ENCODE assay signal across 7 mouse cellular contexts in the genomic region with DNA sequence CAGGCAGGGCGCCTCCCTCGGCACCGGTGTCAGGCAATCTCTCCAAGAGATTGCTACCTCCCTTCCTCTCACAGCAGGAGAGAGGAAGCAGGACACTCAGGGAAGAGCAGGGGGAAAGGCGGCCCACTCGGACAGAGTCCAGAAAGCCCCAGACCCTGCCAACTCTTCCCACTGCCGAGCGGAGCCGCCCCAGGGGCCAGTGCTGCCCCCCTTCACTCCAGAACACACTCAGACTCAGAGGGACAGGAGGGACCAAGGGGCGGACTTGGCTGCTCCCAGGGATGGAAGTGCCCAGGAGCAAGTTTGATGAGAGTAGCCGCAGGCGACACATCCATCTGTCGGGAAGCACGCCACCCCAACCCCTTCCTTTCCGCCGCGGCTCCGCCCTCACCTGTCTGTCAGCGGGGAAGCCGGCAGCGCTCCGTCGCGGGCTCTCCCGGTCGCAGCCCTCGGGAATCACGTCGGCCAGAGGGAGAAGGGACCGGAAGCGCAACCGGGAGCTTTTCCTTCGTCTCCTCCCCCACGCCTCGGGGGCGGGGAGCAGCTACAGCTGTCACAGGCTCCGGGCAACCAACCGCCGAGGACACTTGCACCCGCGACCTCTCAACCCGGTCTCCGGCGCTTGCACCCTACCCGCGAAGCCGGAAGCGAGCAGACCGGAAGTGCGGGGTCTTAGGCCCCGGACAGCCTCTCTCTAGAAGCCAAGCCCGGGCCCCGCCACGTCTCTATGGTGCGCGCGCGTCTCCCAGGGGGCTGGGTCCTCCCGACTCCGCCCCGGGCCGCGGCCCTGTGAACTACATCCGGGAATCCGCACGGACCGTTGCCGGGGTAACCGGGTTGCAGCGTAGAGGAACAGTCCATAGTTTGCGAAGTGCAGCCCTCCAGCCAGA. TPM values are rescaled to one million over a fixed set of nuclear protein-coding genes. Genes with fewer than 3 reads are reported as not detected.
DNase-seq lines count a peak whose midpoint lies in the region; ATAC-seq lines count a peak whose summit lies in the region.

A gene (minus strand): TSS at position 603 of the 890 bp plus-strand sequence.

- H3K36me3 ChIP-seq in intestine, embryonic 15.5 days = no peaks in the 10 kb centered on the region
- H3K36me3 ChIP-seq in midbrain, embryonic 10.5 days = no peaks in the 10 kb centered on the region

- peak within 1 kb of the TSS; percentile 95 for H3K27ac ChIP-seq in intestine, embryonic 15.5 days
- H3K27ac ChIP-seq in midbrain, embryonic 10.5 days (replicated peaks) = peak within 1 kb of the TSS; percentile 90

- peaks cover 13% of the 10 kb centered on the region for H3K4me1 ChIP-seq in intestine, embryonic 15.5 days (replicated peaks)
- peaks cover 33% of the 10 kb centered on the region for H3K4me1 ChIP-seq in midbrain, embryonic 10.5 days

- H3K9me3 ChIP-seq in intestine, embryonic 15.5 days = no peaks in the 10 kb centered on the region
- H3K9me3 ChIP-seq in midbrain, embryonic 10.5 days (replicated peaks) = no peaks in the 10 kb centered on the region

- peak; percentile 97 for DNase-seq in adrenal gland, adult 18-20 months (ENCODE audit: low spot score in 2 of 2)
- DNase-seq in embryo, embryonic 11 days = peak; percentile 99
- DNase-seq in gastrocnemius, postnatal 36 days = peak; percentile 97 to 98
- DNase-seq in left cerebral cortex, postnatal 25 days (ENCODE audit: low spot score in 2 of 2) = peak; percentile 94 to 95
- DNase-seq in midbrain, embryonic 10.5 days (ENCODE audit: low spot score) = peak; percentile 100
- peak; percentile 93 for DNase-seq in right cerebral cortex, postnatal 4 days

- peak within 1 kb of the TSS; percentile 83 for H3K4me2 ChIP-seq in intestine, embryonic 15.5 days (replicated peaks)

- peak within 1 kb of the TSS; percentile 81 for H3K4me3 ChIP-seq in intestine, embryonic 15.5 days (replicated peaks)
- H3K4me3 ChIP-seq in midbrain, embryonic 10.5 days = peak within 1 kb of the TSS; percentile 80

- H3K27me3 ChIP-seq in intestine, embryonic 15.5 days (replicated peaks) = no peaks in the 10 kb centered on the region
- H3K27me3 ChIP-seq in midbrain, embryonic 10.5 days (ENCODE audit: low read depth, poor library complexity, severe bottlenecking) = 0 out of 2 replicates have a peak, but pooled peaks cover 7% of the 10 kb centered on the region

- intact Hi-C loops in gastrocnemius, postnatal 36 days (cut with DNase I) = no loop called here
- intact Hi-C loops in left cerebral cortex, postnatal 25 days (cut with DNase I) = no loop called here

- peak within 1 kb of the TSS; percentile 80 for H3K9ac ChIP-seq in intestine, embryonic 15.5 days

- WGBS in intestine, embryonic 15.5 days = under 1% methylated on average over 61 of the region's 70 CpGs
- WGBS in midbrain, embryonic 10.5 days = under 1% methylated on average over 69 of the region's 70 CpGs

- ATAC-seq in intestine, embryonic 15.5 days = peak; percentile 99

RNA-seq across cellular contexts. Expression of the gene that starts here (rescaled TPM):
- 10 to 100 TPM; 38.6 to 48.6 TPM for total RNA-seq in adrenal gland, adult 18-20 months (2021)
- 1 to 10 TPM; 8.1 to 9.7 TPM for total RNA-seq in gastrocnemius, postnatal 36 days (2021)
- 47.0 and 53.1 TPM in 2 replicates for polyA plus RNA-seq in intestine, embryonic 15.5 days (2015; fragmentation: Nextera tagmentation; extraction: Ambion mirVana)
- 10 to 100 TPM; 17.3 to 19.4 TPM for total RNA-seq in left cerebral cortex, postnatal 25 days (2021)
- 32.2 and 33.0 TPM in 2 replicates for polyA plus RNA-seq in midbrain, embryonic 10.5 days (2016; fragmentation: Nextera tagmentation; extraction: Ambion mirVana)

Comparison
In these comparisons a context has a peak if more than half of its experiments do, and no peak if none do; other contexts are left out.
1. Peak in every context shown above with its lines: DNase-seq, ATAC-seq, H3K4me3 ChIP-seq and H3K27ac ChIP-seq.